Mouse (Mus musculus) liver, embryonic 11.5 days (tissue): ENCODE data around the gene Ostc. TPM values are rescaled to one million over a fixed set of nuclear protein-coding genes. Genes with fewer than 3 reads are reported as not detected.

Experiments used
- ATAC-seq: fragments of 200-750 bp; cut with Nextera tagmentation; replicated peaks from 2 replicates; pipeline ENCODE4 v1.8.0; 2017; ENCODE audit warnings: moderate number of reproducible peaks, mild to moderate bottlenecking, moderate TSS enrichment, moderate library complexity; ENCODE audit not compliant: low FRiP score
- DNase-seq: peaks from one replicate; pipeline ENCODE4 v3.0.0-alpha.2; 2017; ENCODE audit warnings: low spot score
- H3K27ac ChIP-seq: fragments of 300-500 bp; sonication (generic); 2 replicates; pipeline ENCODE4 v1.5.1; 2014; ENCODE audit warnings: mild to moderate bottlenecking, low read depth, low read length, control low read depth
- H3K27me3 ChIP-seq: fragments of 300-500 bp; sonication (generic); replicated peaks from 2 replicates; pipeline ENCODE4 v1.6.1; 2014; ENCODE audit warnings: low read length, mixed read lengths; ENCODE audit not compliant: control insufficient read depth, insufficient read depth
- H3K36me3 ChIP-seq: fragments of 300-500 bp; sonication (generic); 2 replicates; pipeline ENCODE4 v1.6.1; 2014; ENCODE audit warnings: mild to moderate bottlenecking, low read length, moderate library complexity, mixed read lengths; ENCODE audit not compliant: control insufficient read depth, insufficient read depth
- H3K4me1 ChIP-seq: fragments of 300-500 bp; sonication (generic); replicated peaks from 2 replicates; pipeline ENCODE4 v1.6.1; 2014; ENCODE audit warnings: low read length, mixed read lengths; ENCODE audit not compliant: control insufficient read depth, insufficient read depth
- H3K4me2 ChIP-seq: fragments of 300-500 bp; sonication (generic); 2 replicates; pipeline ENCODE4 v1.6.1; 2014; ENCODE audit warnings: mild to moderate bottlenecking, control low read depth, moderate library complexity
- H3K4me3 ChIP-seq: fragments of 300-500 bp; sonication (generic); 2 replicates; pipeline ENCODE4 v1.5.1; 2014; ENCODE audit warnings: low read depth, low read length, control low read depth
- H3K9ac ChIP-seq: fragments of 300-500 bp; sonication (generic); 2 replicates; pipeline ENCODE4 v1.6.1; 2014; ENCODE audit warnings: low read depth, low read length, control low read depth
- H3K9me3 ChIP-seq: fragments of 300-500 bp; sonication (generic); 2 replicates; pipeline ENCODE4 v1.6.1; 2016; ENCODE audit warnings: low read length, inconsistent platforms, mixed read lengths; ENCODE audit not compliant: control insufficient read depth
- WGBS: fragments of 180-500 bp; shearing (Covaris S2); extraction: QIAGEN DNeasy Blood & Tissue Kit; methylation state at CpG from one replicate; pipeline ENCODE4 v1.1.7; 2014; 5-methylcytosine and 5-hydroxymethylcytosine counted together
- polyA plus RNA-seq: library from polyadenylated mRNA; unstranded; fragments of >200 nt; fragmentation: Nextera tagmentation; extraction: Ambion mirVana; gene quantifications from 2 replicates; pipeline ENCODE4 v1.2.1, GENCODE M21; 2014

Gene Ostc
- polyA plus RNA-seq, 1 experiment from 2014 or later, result 314 TPM

DNA sequence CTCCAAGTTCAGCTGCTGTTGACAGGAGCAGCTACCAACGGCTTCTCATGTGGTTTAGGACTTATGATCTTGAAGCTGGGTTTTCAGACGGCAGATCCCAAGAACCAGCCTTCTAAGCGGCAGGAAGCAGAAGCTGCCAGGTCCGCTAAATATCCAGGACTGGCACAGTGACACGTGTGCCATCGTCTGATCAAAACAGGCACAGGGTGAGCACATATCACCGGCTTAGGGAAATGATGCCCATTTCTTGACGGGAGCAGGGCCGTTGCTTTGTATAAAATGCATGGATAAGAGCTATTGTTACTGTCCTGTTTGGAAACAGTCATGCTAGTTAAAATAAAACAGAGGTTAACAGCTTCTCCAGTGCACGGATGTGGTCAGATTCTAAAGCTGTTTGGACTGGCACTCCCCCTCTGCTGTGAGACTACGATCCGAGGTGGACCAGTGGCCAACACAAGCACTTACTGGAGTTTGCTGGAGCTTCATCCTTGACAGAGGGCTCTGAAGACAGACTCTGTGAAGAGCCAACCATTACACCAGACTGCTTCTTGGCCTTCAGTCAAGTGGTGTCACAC lies 17.6 kb downstream of the Ostc start:
- H3K9me3 ChIP-seq, result no peaks in the 10 kb centered on the region
- H3K27ac ChIP-seq, result peak overlapping the region; percentile 80
- no peak for DNase-seq
- peak overlapping the region; percentile 71 for H3K9ac ChIP-seq
- no peaks in the 10 kb centered on the region for H3K27me3 ChIP-seq
- H3K4me1 ChIP-seq, result peaks cover 6% of the 10 kb centered on the region
- peak overlapping the region; percentile 71 for H3K4me2 ChIP-seq
- peak; percentile 10; the same call in 1 of the 2 replicates for ATAC-seq
- WGBS, result 31% methylated on average over 12 of the region's 12 CpGs
- H3K4me3 ChIP-seq, result peak overlapping the region; percentile 50
- peaks cover 18% of the 10 kb centered on the region for H3K36me3 ChIP-seq

- Histone ChIP-seq H3K9me3 (no peaks in the 10 kb centered on the region), H3K4me3 (peak overlapping the region; percentile 50), H3K27me3 (no peaks in the 10 kb centered on the region), H3K36me3 (peaks cover 13% of the 10 kb centered on the region), H3K9ac (peak overlapping the region; percentile 71), H3K27ac (peak overlapping the region; percentile 80), H3K4me1 (peaks cover 6% of the 10 kb centered on the region), H3K4me2 (peak overlapping the region; percentile 71)
- ATAC-seq (peak; percentile 86), DNase-seq (peak; percentile 70)
- 5% methylated on average over 20 of the region's 20 CpGs for WGBS
Observed at GRCm38 (mm10) chr3:130690834-130691595, 18.2 kb downstream of the Ostc start.

GRCm38 (mm10) chr3:130689630-130690029 lies 19.6 kb downstream of the Ostc start:
- no peak overlapping the region for H3K27ac ChIP-seq
- ATAC-seq (no peak), DNase-seq (peak; percentile 59)
- H3K36me3 ChIP-seq, result peaks cover 2% of the 10 kb centered on the region; the same call in 1 of the 2 replicates
- no peaks in the 10 kb centered on the region for H3K9me3 ChIP-seq
- no peak overlapping the region for H3K4me2 ChIP-seq
- 24% methylated on average over 12 of the region's 12 CpGs for WGBS
- no peak overlapping the region for H3K4me3 ChIP-seq
- H3K27me3 ChIP-seq, result no peaks in the 10 kb centered on the region
- no peak overlapping the region for H3K9ac ChIP-seq
- H3K4me1 ChIP-seq, result peaks cover 6% of the 10 kb centered on the region

DNA sequence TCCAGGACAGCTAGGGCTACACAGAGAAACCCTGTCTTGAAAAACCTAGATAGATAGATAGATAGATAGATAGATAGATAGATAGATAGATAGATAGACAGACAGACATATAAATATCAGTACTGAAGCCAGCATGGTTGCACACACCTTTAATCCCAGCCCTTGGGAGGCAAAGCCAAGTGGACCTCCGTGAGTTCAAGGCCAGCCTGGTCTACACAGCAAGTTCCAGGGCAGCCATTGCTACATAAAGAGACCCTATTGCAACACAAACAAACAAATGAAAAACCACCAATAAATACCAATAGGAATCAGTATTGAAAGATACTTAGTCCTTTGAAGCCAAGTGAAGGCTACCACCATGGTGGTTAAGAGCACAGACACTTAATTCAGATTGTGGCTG lies 22.2 kb downstream of the Ostc start:
- H3K36me3 ChIP-seq, result no peaks in the 10 kb centered on the region
- DNase-seq (no peak), ATAC-seq (no peak)
- H3K4me3 ChIP-seq, result no peak overlapping the region
- no peak overlapping the region for H3K4me2 ChIP-seq
- H3K27me3 ChIP-seq, result no peaks in the 10 kb centered on the region
- H3K9ac ChIP-seq, result no peak overlapping the region
- peaks cover 6% of the 10 kb centered on the region for H3K4me1 ChIP-seq
- 78% methylated on average over 1 of the region's 1 CpGs for WGBS
- H3K27ac ChIP-seq, result no peak overlapping the region
- H3K9me3 ChIP-seq, result no peaks in the 10 kb centered on the region

- no peak for DNase-seq
- no peak overlapping the region for H3K9ac ChIP-seq
- H3K27ac ChIP-seq, result no peak overlapping the region
- 86% methylated on average over 8 of the region's 8 CpGs for WGBS
- no peak for ATAC-seq
- H3K36me3 ChIP-seq, result no peaks in the 10 kb centered on the region
- no peaks in the 10 kb centered on the region for H3K9me3 ChIP-seq
- H3K27me3 ChIP-seq, result no peaks in the 10 kb centered on the region
- no peaks in the 10 kb centered on the region for H3K4me1 ChIP-seq
- H3K4me2 ChIP-seq, result no peak overlapping the region
- no peak overlapping the region for H3K4me3 ChIP-seq
Observed at GRCm38 (mm10) chr3:130685014-130685366, 24.3 kb downstream of the Ostc start.

GRCm38 (mm10) chr3:130684276-130685013 lies 24.8 kb downstream of the Ostc start:
- H3K9me3 ChIP-seq, result no peaks in the 10 kb centered on the region
- H3K36me3 ChIP-seq, result no peaks in the 10 kb centered on the region
- WGBS, result 85% methylated on average over 9 of the region's 9 CpGs
- H3K4me3 ChIP-seq, result no peak overlapping the region
- no peak for DNase-seq
- no peak overlapping the region for H3K9ac ChIP-seq
- H3K4me2 ChIP-seq, result no peak overlapping the region
- no peaks in the 10 kb centered on the region for H3K4me1 ChIP-seq
- no peak for ATAC-seq
- H3K27me3 ChIP-seq, result no peaks in the 10 kb centered on the region
- H3K27ac ChIP-seq, result no peak overlapping the region

GRCm38 (mm10) chr3:130683836-130684235 lies 25.4 kb downstream of the Ostc start:
- ATAC-seq, result no peak
- no peak for DNase-seq
- H3K4me1 ChIP-seq, result no peaks in the 10 kb centered on the region
- no peaks in the 10 kb centered on the region for H3K27me3 ChIP-seq
- H3K4me2 ChIP-seq, result no peak overlapping the region
- H3K36me3 ChIP-seq, result no peaks in the 10 kb centered on the region
- 81% methylated on average over 8 of the region's 8 CpGs for WGBS
- H3K27ac ChIP-seq, result no peak overlapping the region
- H3K4me3 ChIP-seq, result no peak overlapping the region
- H3K9ac ChIP-seq, result no peak overlapping the region
- H3K9me3 ChIP-seq, result no peaks in the 10 kb centered on the region

GRCm38 (mm10) chr3:130682183-130682582 lies 27.1 kb downstream of the Ostc start:
- Histone ChIP-seq H3K4me1 (no peaks in the 10 kb centered on the region), H3K9ac (no peak overlapping the region), H3K4me3 (no peak overlapping the region), H3K27me3 (no peaks in the 10 kb centered on the region), H3K27ac (no peak overlapping the region), H3K9me3 (no peaks in the 10 kb centered on the region), H3K36me3 (no peaks in the 10 kb centered on the region), H3K4me2 (no peak overlapping the region)
- ATAC-seq (no peak), DNase-seq (no peak)
- 83% methylated on average over 9 of the region's 9 CpGs for WGBS
